Mouse (Mus musculus) G1E (cell line): ENCODE data around the gene Flg2.

Experiments used
- CTCF ChIP-seq: IDR thresholded peaks from 2 replicates; pipeline ENCODE4 v1.5.1; 2012; ENCODE audit warnings: low read depth, low read length, inconsistent platforms, mixed read lengths
- GATA2 ChIP-seq: IDR thresholded peaks from 2 replicates; pipeline ENCODE4 v1.6.1; 2012; ENCODE audit warnings: low read depth, low read length, inconsistent platforms, borderline replicate concordance

DNA sequence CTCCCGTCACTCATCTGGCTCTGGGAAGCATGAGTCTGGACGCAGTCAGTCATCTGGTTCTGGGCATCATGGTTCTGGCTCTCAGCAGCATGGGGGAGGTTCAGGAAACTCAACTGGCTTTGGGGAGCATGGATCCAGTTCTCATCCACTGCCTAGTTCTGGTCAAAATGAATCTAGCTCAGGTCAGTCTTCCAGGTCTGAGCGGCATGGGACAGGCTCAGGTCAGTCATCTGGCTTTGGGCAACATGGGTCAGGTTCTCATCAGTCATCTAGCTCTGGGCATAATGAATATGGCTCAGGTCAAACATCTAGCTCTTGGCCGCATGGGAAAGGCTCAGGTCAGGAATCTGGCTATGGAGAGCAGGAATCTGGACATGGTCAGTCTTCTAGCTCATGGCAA lies 5.4 kb downstream of the Flg2 start:
- TF ChIP-seq CTCF (no peak), GATA2 (no peak)
